Mouse (Mus musculus) cerebellum, adult (tissue): ENCODE data around the gene Fgfr2.

ENCODE experiments used
- ATAC-seq: cut with Nextera tagmentation; 2 replicates; pipeline ENCODE4 v1.9.2; 2017; ENCODE audit warnings: mild to moderate bottlenecking, moderate library complexity, mixed read lengths; ENCODE audit not compliant: insufficient number of reproducible peaks, low FRiP score, low TSS enrichment

The Fgfr2 gene

GRCm38 (mm10) chr7:131547481-131547880 is 1575.7 kb downstream of the Fgfr2 start:
- no peak for ATAC-seq

GRCm38 (mm10) chr7:131546423-131546822 is 1576.7 kb downstream of the Fgfr2 start:
- no peak for ATAC-seq

GRCm38 (mm10) chr7:131545701-131546385 is 1577.3 kb downstream of the Fgfr2 start:
- ATAC-seq = no peak

GRCm38 (mm10) chr7:131544871-131545270 is 1578.3 kb downstream of the Fgfr2 start:
- ATAC-seq = no peak

GRCm38 (mm10) chr7:131543623-131544481 is 1579.3 kb downstream of the Fgfr2 start:
- ATAC-seq = no peak

- no peak for ATAC-seq
These were observed 1580.1 kb downstream of the Fgfr2 start for GRCm38 (mm10) chr7:131542872-131543622.

- no peak for ATAC-seq
These were observed 1580.9 kb downstream of the Fgfr2 start, which contains the start of gene Hmx3 for GRCm38 (mm10) chr7:131542115-131542871. Hmx3 (plus strand) TSS chr7:131542867.

- ATAC-seq = no peak
These were observed 1581.7 kb downstream of the Fgfr2 start for GRCm38 (mm10) chr7:131541184-131542114.

GRCm38 (mm10) chr7:131539979-131540378 is 1583.2 kb downstream of the Fgfr2 start:
- ATAC-seq = no peak

GRCm38 (mm10) chr7:131503739-131504138 is 1619.4 kb downstream of the Fgfr2 start:
- no peak for ATAC-seq

- ATAC-seq = no peak
These were observed 1644.7 kb downstream of the Fgfr2 start for GRCm38 (mm10) chr7:131478403-131478802.

- no peak for ATAC-seq
These were observed 1646.0 kb downstream of the Fgfr2 start for GRCm38 (mm10) chr7:131477140-131477539.

GRCm38 (mm10) chr7:131471551-131471950 is 1651.6 kb downstream of the Fgfr2 start:
- ATAC-seq = no peak

- no peak for ATAC-seq
These were observed 1653.6 kb downstream of the Fgfr2 start for GRCm38 (mm10) chr7:131469506-131469905.

- ATAC-seq = no peak
These were observed 1655.8 kb downstream of the Fgfr2 start for GRCm38 (mm10) chr7:131467312-131467711.

- ATAC-seq = no peak
These were observed 1657.4 kb downstream of the Fgfr2 start for GRCm38 (mm10) chr7:131465735-131466134.

- no peak for ATAC-seq
These were observed 1658.0 kb downstream of the Fgfr2 start for GRCm38 (mm10) chr7:131465117-131465601.

GRCm38 (mm10) chr7:131456714-131457113 is 1666.4 kb downstream of the Fgfr2 start:
- ATAC-seq = no peak

GRCm38 (mm10) chr7:131437051-131437450 is 1686.1 kb downstream of the Fgfr2 start:
- ATAC-seq = no peak
